Mouse (Mus musculus) forebrain, postnatal 0 days (tissue): ENCODE measurements at regions not wholly inside any gene's neighbourhood (a gene's known extent, or its start where the extent isn't known, plus 50 kb on each side); places are given as distances from the start of the nearest gene placed in this dataset.

ENCODE experiments used
- ATAC-seq: fragments of 200-750 bp; cut with Nextera tagmentation; 2 replicates; pipeline ENCODE4 v1.8.0; 2017; ENCODE audit warnings: mild to moderate bottlenecking, moderate library complexity
- DNase-seq: peaks from one replicate; pipeline ENCODE4 v3.0.0-alpha.2; 2015
- H3K27ac ChIP-seq: fragments of 300-500 bp; sonication (generic); 2 replicates; pipeline ENCODE4 v1.5.1; 2014; ENCODE audit warnings: low read depth, mild to moderate bottlenecking, antibody characterized with exemption, low read length, moderate library complexity, mixed read lengths
- H3K27me3 ChIP-seq: fragments of 300-500 bp; sonication (generic); 2 replicates; pipeline ENCODE4 v1.6.1; 2014; ENCODE audit warnings: mild to moderate bottlenecking, low read length, mixed read lengths; ENCODE audit not compliant: insufficient read depth
- H3K36me3 ChIP-seq: fragments of 300-500 bp; sonication (generic); 2 replicates; pipeline ENCODE4 v1.6.1; 2014; ENCODE audit warnings: mild to moderate bottlenecking, moderate library complexity; ENCODE audit not compliant: insufficient read depth
- H3K4me1 ChIP-seq: fragments of 300-500 bp; sonication (generic); 2 replicates; pipeline ENCODE4 v1.6.1; 2014; ENCODE audit warnings: antibody characterized with exemption; ENCODE audit not compliant: insufficient read depth
- H3K4me2 ChIP-seq: fragments of 300-500 bp; sonication (generic); 2 replicates; pipeline ENCODE4 v1.6.1; 2014; ENCODE audit warnings: low read depth, mild to moderate bottlenecking, moderate library complexity
- H3K4me3 ChIP-seq: fragments of 300-500 bp; sonication (generic); 2 replicates; pipeline ENCODE4 v1.5.1; 2014; ENCODE audit warnings: low read depth, low read length, mixed read lengths
- H3K9ac ChIP-seq: fragments of 300-500 bp; sonication (generic); 2 replicates; pipeline ENCODE4 v1.6.1; 2014; ENCODE audit warnings: mild to moderate bottlenecking
- H3K9me3 ChIP-seq: fragments of 300-500 bp; sonication (generic); 2 replicates; pipeline ENCODE4 v1.6.1; 2016; ENCODE audit warnings: low read length
- CTCF ChIP-seq: sonication (generic); IDR thresholded peaks from 2 replicates; pipeline ENCODE4 v1.5.1; 2016; ENCODE audit warnings: antibody characterized with exemption, control low read depth, low read depth
- WGBS: fragments of 180-500 bp; shearing (Covaris S2); extraction: QIAGEN DNeasy Blood & Tissue Kit; methylation state at CpG from one replicate; pipeline ENCODE4 v1.1.7; 2014; 5-methylcytosine and 5-hydroxymethylcytosine counted together

DNA sequence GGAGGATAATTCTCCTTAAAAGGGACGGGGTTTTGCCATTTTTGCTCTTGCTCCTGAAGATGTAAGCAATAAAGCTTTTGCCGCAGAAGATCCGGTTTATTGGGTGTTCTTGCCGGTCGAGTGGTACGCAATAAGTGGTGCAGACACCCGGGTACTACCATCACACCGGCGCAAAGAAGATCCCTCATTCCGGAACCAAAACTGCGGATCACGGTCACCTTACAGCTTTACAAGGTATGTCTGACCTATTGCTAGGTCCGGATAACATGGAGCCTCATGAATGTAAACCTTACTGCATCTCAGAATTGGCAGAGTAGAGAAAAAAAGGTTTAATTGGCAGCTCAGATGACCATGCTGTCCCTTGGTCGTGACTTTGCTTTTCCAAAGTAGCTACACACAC lies 149.7 kb upstream of the Nckap5 start:
- no peak for TF ChIP-seq CTCF

DNA sequence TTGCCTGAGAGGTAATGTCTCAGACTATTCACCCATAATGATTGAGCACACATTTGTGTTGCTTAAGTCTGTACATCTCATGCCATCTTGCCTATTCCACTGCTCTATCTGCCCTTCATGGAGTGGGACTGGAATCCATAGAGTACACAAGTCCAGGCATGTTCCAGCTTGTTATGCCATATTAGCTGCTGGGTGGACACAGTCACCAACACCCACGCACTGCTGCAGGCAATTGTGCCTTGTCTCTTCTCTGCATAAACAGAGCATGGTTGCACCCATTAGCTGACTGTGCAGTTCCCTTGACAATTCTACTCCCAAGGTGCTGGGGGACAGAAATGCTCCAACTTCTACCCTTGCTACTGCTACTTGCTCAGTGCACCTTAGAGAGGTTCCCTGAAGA lies 143.3 kb upstream of the Nckap5 start:
- TF ChIP-seq CTCF = no peak
- ATAC-seq (no peak), DNase-seq (no peak)
- Histone ChIP-seq H3K4me1 (no peaks in the 10 kb centered on the region), H3K36me3 (no peaks in the 10 kb centered on the region), H3K27me3 (no peaks in the 10 kb centered on the region), H3K27ac (no peak overlapping the region), H3K4me3 (no peak overlapping the region), H3K4me2 (no peak overlapping the region), H3K9me3 (no peaks in the 10 kb centered on the region), H3K9ac (no peak overlapping the region)
- WGBS = 97% methylated on average over 1 of the region's 1 CpGs

More for the DNA sequence above, 149.7 kb upstream of the Nckap5 start:
- Histone ChIP-seq H3K4me3 (no peak overlapping the region), H3K4me1 (no peaks in the 10 kb centered on the region), H3K27ac (no peak overlapping the region), H3K36me3 (no peaks in the 10 kb centered on the region), H3K9me3 (no peaks in the 10 kb centered on the region), H3K9ac (no peak overlapping the region), H3K27me3 (no peaks in the 10 kb centered on the region), H3K4me2 (no peak overlapping the region)
- DNase-seq (no peak), ATAC-seq (no peak)
- WGBS = 92% methylated on average over 14 of the region's 14 CpGs

DNA sequence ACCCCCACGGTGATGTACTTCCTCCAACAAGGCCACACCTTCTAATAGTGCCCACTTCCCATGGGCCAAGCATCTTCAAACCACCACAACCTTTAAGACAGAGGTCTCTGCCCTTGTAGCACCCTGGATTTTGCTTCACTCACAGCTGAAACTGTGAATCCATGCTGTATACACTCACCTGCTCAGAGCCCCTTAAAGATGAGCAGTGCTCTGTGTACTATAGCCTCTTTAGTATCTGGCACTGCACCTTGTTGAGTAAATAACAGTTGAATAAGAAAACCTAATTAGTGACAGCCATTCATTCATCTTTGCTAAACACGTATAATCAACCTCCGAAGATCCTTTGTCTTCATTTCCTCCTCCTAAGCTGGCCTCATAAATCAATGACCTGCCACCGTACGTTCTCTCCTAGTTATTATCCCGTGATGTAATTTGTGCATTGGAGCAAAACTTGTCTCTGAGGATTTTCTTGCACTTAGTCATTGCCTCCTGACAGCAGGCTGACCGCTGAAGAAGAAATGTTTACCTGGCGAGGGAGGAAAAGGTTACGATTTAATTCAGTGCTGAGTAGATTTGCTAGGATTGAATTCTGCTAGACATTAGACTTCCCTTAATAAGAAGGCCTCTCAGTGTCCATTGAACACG lies 141.3 kb upstream of the Nckap5 start:
- Histone ChIP-seq H3K4me3 (no peak overlapping the region), H3K4me1 (no peaks in the 10 kb centered on the region), H3K27ac (no peak overlapping the region), H3K36me3 (no peaks in the 10 kb centered on the region), H3K4me2 (no peak overlapping the region), H3K9me3 (no peaks in the 10 kb centered on the region), H3K27me3 (no peaks in the 10 kb centered on the region), H3K9ac (no peak overlapping the region)
- WGBS = 47% methylated on average over 10 of the region's 10 CpGs
- TF ChIP-seq CTCF = no peak
- ATAC-seq (no peak), DNase-seq (no peak)

GRCm38 (mm10) chr1:126971118-126971517 lies 140.5 kb upstream of the Nckap5 start:
- Histone ChIP-seq H3K9ac (no peak overlapping the region), H3K4me2 (no peak overlapping the region), H3K4me3 (no peak overlapping the region), H3K27me3 (no peaks in the 10 kb centered on the region), H3K27ac (no peak overlapping the region), H3K9me3 (no peaks in the 10 kb centered on the region), H3K36me3 (no peaks in the 10 kb centered on the region), H3K4me1 (no peaks in the 10 kb centered on the region)
- no peak for TF ChIP-seq CTCF
- WGBS = 91% methylated on average over 1 of the region's 1 CpGs
- ATAC-seq (no peak), DNase-seq (no peak)

DNA sequence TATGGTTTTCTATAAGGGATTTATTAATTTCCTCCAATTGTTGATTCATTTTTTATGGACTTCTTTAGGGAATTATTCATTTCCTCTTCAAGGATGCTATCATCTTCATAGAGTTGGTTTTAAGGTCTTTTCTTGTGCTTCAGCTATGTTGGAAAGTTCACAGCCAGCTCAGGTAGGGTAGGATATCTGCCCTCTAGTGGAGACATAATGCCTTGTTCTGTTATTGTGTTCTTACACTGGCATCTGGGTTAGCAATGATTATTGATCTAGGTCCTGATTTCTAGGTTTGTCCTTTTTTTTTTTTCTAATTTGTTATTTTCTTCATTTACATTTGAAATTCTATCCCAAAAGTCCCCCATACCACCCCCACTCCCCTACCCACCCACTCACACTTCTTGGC lies 135.8 kb upstream of the Nckap5 start:
- H3K9me3 ChIP-seq = no peaks in the 10 kb centered on the region
- no peak overlapping the region for H3K27ac ChIP-seq
- no peaks in the 10 kb centered on the region for H3K27me3 ChIP-seq
- no peak for ATAC-seq
- DNase-seq = no peak
- H3K9ac ChIP-seq = no peak overlapping the region
- no peaks in the 10 kb centered on the region for H3K4me1 ChIP-seq
- no peak overlapping the region for H3K4me2 ChIP-seq
- no peak overlapping the region for H3K4me3 ChIP-seq
- no peaks in the 10 kb centered on the region for H3K36me3 ChIP-seq
- TF ChIP-seq CTCF = no peak

GRCm38 (mm10) chr1:126955839-126956720 lies 125.5 kb upstream of the Nckap5 start:
- Histone ChIP-seq H3K9me3 (no peaks in the 10 kb centered on the region), H3K4me1 (no peaks in the 10 kb centered on the region), H3K27me3 (no peaks in the 10 kb centered on the region), H3K36me3 (no peaks in the 10 kb centered on the region), H3K27ac (peak overlapping the region; percentile 23; the same call in 1 of the 2 replicates), H3K4me3 (no peak overlapping the region), H3K9ac (no peak overlapping the region), H3K4me2 (no peak overlapping the region)
- 73% methylated on average over 12 of the region's 12 CpGs for WGBS
- no peak for TF ChIP-seq CTCF
- DNase-seq = peak; percentile 44
- peak; percentile 84 for ATAC-seq

GRCm38 (mm10) chr1:126947860-126948259 lies 117.3 kb upstream of the Nckap5 start:
- no peak for DNase-seq

More at GRCm38 (mm10) chr1:126947860-126948259, 117.3 kb upstream of the Nckap5 start:
- no peak overlapping the region for H3K27ac ChIP-seq
- no peak overlapping the region for H3K9ac ChIP-seq
- no peak for TF ChIP-seq CTCF
- no peaks in the 10 kb centered on the region for H3K36me3 ChIP-seq
- no peaks in the 10 kb centered on the region for H3K4me1 ChIP-seq
- no peaks in the 10 kb centered on the region for H3K27me3 ChIP-seq
- 93% methylated on average over 1 of the region's 1 CpGs for WGBS
- H3K4me3 ChIP-seq = no peak overlapping the region
- no peak overlapping the region for H3K4me2 ChIP-seq
- no peaks in the 10 kb centered on the region for H3K9me3 ChIP-seq
- no peak for ATAC-seq
